Mouse (Mus musculus) stomach, embryonic 15.5 days (tissue): Measurements from ENCODE around the gene Ctbp2. TPM values are rescaled to one million over a fixed set of nuclear protein-coding genes. Genes with fewer than 3 reads are reported as not detected.

Experiments
- ATAC-seq: fragments of 200-750 bp; cut with Nextera tagmentation; 2 replicates; pipeline ENCODE4 v1.8.0; 2017; ENCODE audit warnings: low read depth, moderate number of reproducible peaks, moderate TSS enrichment; ENCODE audit not compliant: insufficient read depth, low FRiP score
- H3K27ac ChIP-seq: fragments of 300-500 bp; sonication (generic); 2 replicates; pipeline ENCODE4 v1.5.1; 2015; ENCODE audit warnings: mild to moderate bottlenecking, inconsistent platforms
- H3K27me3 ChIP-seq: fragments of 300-500 bp; sonication (generic); replicated peaks from 2 replicates; pipeline ENCODE4 v1.6.1; 2015; ENCODE audit warnings: inconsistent platforms
- H3K36me3 ChIP-seq: fragments of 300-500 bp; sonication (generic); 2 replicates; pipeline ENCODE4 v1.6.1; 2015; ENCODE audit warnings: inconsistent platforms
- H3K4me1 ChIP-seq: fragments of 300-500 bp; sonication (generic); 2 replicates; pipeline ENCODE4 v1.6.1; 2015; ENCODE audit warnings: inconsistent platforms
- H3K4me2 ChIP-seq: fragments of 300-500 bp; sonication (generic); 2 replicates; pipeline ENCODE4 v1.6.1; 2015; ENCODE audit warnings: mild to moderate bottlenecking, inconsistent platforms
- H3K4me3 ChIP-seq: fragments of 300-500 bp; sonication (generic); replicated peaks from 2 replicates; pipeline ENCODE4 v1.5.1; 2015; ENCODE audit warnings: inconsistent platforms
- H3K9ac ChIP-seq: fragments of 300-500 bp; sonication (generic); 2 replicates; pipeline ENCODE4 v1.6.1; 2015; ENCODE audit warnings: inconsistent platforms
- H3K9me3 ChIP-seq: fragments of 300-500 bp; sonication (generic); 2 replicates; pipeline ENCODE4 v1.6.1; 2016; ENCODE audit warnings: inconsistent platforms
- WGBS: fragments of 180-500 bp; shearing (Covaris S2); methylation state at CpG from one replicate; pipeline ENCODE4 v1.1.7; 2015; 5-methylcytosine and 5-hydroxymethylcytosine counted together
- polyA plus RNA-seq: library from polyadenylated mRNA; unstranded; fragments of >200 nt; fragmentation: Nextera tagmentation; extraction: Ambion mirVana; gene quantifications from 2 replicates; pipeline ENCODE4 v1.2.1, GENCODE M21; 2015

Gene Ctbp2
- polyA plus RNA-seq, 1 experiment from 2014 or later, result 87.8 TPM

DNA sequence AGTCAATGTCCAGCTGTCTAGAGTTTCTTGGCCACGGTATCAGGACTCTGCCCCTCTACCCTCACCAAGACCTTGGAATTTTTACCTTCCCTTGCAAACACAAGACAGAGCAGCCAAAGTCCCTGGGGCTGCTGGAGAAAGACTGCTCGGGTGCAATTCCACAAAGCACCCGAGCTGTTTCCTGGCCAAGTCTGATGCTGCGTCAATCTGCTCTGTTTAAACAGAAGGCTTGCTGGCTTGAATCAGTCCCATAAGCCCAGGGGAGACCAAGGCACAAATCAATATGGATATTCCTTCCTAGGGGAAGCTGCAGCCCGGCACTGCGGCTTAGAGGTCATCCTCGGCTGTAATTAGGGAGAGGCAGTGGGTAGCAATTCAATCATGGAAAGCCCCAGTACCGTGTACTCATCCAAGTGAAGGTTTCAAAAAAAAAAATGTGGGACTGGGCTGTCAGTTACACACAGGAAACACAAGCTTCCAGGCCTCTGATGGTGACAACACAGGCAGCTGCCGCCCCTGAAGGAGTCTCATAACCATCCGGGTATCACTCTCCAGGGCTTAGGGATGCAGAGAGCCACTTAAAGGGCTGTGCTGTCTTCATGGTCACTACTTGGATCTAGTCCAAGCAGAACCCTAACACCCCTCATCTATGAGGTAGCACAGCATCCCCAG, 49.6 kb downstream of the Ctbp2 start:
- Histone ChIP-seq H3K27me3 (no peaks in the 10 kb centered on the region), H3K36me3 (peaks cover 6% of the 10 kb centered on the region; the same call in 1 of the 2 replicates), H3K9me3 (no peaks in the 10 kb centered on the region), H3K4me1 (no peaks in the 10 kb centered on the region), H3K4me3 (no peak overlapping the region), H3K27ac (no peak overlapping the region), H3K9ac (no peak overlapping the region), H3K4me2 (no peak overlapping the region)
- ATAC-seq, result no peak
- WGBS, result 66% methylated on average over 10 of the region's 10 CpGs

DNA sequence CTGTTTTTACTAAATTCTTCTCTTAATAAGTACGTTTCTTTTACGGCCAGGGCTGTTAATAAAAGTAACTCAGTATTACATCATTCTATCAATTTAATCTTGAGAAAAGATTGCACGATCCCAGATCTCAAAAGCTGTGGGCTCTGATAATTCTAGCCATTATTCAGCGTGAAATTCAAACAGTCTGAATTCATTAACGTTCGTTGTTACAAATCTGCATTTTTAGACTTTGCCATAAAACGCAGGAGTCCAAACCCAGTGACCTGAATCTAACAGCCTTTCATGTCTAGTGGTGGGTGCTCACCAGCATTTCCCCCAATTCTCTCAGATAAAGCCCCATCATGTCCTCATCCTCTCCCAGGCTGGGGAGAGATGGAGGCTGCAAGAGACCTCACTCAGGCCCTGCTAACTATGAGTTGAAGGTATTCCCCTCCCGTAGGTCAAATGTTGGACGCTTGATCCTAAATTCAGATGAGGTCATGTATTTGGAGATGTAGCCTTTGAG, 51.0 kb downstream of the Ctbp2 start:
- Histone ChIP-seq H3K27ac (no peak overlapping the region), H3K4me3 (no peak overlapping the region), H3K4me2 (no peak overlapping the region), H3K36me3 (no peaks in the 10 kb centered on the region; the same call in 1 of the 2 replicates), H3K27me3 (no peaks in the 10 kb centered on the region), H3K9me3 (no peaks in the 10 kb centered on the region), H3K4me1 (no peaks in the 10 kb centered on the region), H3K9ac (no peak overlapping the region)
- WGBS, result 81% methylated on average over 9 of the region's 9 CpGs
- no peak for ATAC-seq

DNA sequence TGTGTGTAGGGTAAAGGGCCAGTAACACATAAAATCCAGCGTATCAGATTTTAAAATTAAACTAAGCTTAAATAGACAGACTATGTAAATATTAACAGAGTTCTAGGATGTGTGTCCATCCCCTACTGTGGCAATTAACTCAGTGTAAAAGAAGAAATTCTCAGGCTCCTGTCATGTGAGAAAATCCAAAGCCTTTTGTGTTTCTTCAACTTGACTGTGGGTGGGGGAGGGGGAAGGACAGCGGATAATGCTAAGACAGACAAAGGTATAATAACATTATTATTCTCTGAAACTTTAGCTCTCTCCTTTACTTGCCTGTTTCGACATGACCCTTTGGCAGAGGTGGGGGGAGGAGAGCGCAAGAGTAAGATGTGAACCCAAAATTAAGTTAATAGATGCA, 51.6 kb downstream of the Ctbp2 start:
- Histone ChIP-seq H3K4me1 (no peaks in the 10 kb centered on the region), H3K9me3 (no peaks in the 10 kb centered on the region), H3K4me2 (no peak overlapping the region), H3K36me3 (no peaks in the 10 kb centered on the region; the same call in 1 of the 2 replicates), H3K27ac (no peak overlapping the region), H3K4me3 (no peak overlapping the region), H3K9ac (no peak overlapping the region), H3K27me3 (no peaks in the 10 kb centered on the region)
- ATAC-seq, result no peak
- 80% methylated on average over 4 of the region's 4 CpGs for WGBS

DNA sequence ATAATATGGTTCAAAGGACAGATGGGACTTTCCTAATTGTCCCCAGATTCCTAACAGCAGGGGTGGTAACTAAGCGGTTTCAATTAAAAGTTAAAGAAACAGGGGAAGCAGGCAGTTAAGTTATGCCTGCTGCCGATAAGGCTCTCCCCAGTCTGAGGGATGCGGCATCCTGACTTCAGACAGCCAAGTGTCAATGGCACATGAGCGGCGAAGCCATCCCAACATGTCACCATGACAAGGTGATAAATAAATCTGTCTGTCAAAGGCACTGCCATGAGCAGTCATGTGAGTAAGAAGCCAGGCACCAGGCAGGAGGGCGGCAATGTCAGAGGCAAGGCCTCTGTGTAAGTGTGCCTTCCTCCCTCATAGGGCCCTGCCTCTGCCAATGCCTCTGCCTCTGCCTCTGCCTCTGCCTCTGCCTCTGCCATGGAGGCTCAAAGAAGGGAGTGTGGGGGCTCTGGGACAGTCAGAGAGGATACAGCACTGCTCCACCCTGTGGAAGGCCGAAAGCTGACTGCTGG, 56.8 kb downstream of the Ctbp2 start:
- H3K9me3 ChIP-seq, result no peaks in the 10 kb centered on the region
- H3K4me3 ChIP-seq, result no peak overlapping the region
- H3K4me2 ChIP-seq, result no peak overlapping the region
- no peaks in the 10 kb centered on the region; the same call in none of the 2 replicates for H3K36me3 ChIP-seq
- H3K4me1 ChIP-seq, result no peaks in the 10 kb centered on the region
- H3K9ac ChIP-seq, result no peak overlapping the region
- H3K27ac ChIP-seq, result no peak overlapping the region
- 84% methylated on average over 7 of the region's 7 CpGs for WGBS
- no peaks in the 10 kb centered on the region for H3K27me3 ChIP-seq
- ATAC-seq, result no peak

DNA sequence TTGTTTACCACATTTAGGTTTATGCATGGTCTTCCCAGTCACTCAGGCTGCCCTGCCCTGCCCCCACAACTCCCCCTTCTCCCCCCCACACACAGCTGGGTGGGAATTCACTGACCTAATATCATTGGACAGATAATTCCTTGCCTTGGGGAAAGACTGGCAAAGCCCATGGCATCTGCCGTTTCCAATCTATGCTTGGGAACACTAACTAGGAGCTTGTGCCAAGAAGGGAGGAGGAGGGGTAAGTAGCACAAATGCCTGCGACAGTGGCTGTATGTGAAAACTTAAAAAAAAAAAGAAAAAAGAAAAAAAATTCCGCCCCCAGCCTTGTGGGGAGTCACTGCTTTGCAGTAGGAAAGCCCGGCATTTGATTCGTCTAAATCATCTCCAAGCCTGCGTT, 57.4 kb downstream of the Ctbp2 start:
- no peak for ATAC-seq
- Histone ChIP-seq H3K27ac (no peak overlapping the region), H3K27me3 (no peaks in the 10 kb centered on the region), H3K9ac (no peak overlapping the region), H3K4me2 (no peak overlapping the region), H3K4me1 (no peaks in the 10 kb centered on the region), H3K9me3 (no peaks in the 10 kb centered on the region), H3K4me3 (no peak overlapping the region), H3K36me3 (no peaks in the 10 kb centered on the region; the same call in none of the 2 replicates)
- WGBS, result 65% methylated on average over 6 of the region's 6 CpGs

DNA sequence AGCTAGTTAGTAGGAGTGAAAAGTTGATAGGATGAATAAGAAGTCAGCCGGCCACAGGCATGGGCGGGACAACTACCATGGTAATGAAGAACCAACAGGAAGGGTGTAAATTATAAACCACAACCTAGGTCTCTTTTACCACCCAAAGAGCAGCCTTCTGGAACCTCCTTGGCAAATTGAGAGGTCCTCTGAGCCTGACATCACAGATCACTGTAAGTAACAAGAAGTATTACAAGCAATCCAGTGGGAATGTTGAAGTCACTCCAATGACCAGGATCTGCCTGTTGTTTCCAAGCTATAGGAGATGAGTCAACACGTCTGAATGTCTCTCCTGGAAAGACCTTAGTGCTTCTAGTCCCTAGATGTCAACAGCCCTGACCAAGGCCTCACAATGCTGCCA, 62.1 kb downstream of the Ctbp2 start:
- no peaks in the 10 kb centered on the region for H3K27me3 ChIP-seq
- 71% methylated on average over 3 of the region's 3 CpGs for WGBS
- H3K4me2 ChIP-seq, result no peak overlapping the region
- no peaks in the 10 kb centered on the region for H3K9me3 ChIP-seq
- H3K27ac ChIP-seq, result no peak overlapping the region
- ATAC-seq, result no peak
- H3K4me1 ChIP-seq, result peaks cover 20% of the 10 kb centered on the region; the same call in 1 of the 2 replicates
- H3K36me3 ChIP-seq, result peaks cover 1% of the 10 kb centered on the region; the same call in 1 of the 2 replicates
- H3K9ac ChIP-seq, result no peak overlapping the region
- no peak overlapping the region for H3K4me3 ChIP-seq

DNA sequence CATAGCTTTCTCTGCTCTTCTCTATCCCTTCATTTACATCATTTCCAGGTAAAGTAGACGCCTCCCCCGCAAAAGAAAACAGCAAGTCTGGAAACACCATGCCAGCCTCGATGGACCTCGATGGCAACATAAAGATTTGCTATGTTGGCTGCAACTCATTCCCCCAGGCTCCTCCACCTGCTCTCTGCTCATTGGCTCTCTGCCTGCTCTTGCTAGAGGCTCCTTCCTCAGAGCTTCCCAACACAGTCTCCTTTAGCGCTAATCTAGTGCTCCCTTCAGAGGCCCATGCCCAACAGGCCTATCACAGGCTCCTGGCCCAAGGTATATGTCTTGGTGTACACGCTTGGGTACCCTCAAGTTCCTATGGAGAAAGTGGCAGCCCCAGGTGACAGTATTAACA, 64.0 kb downstream of the Ctbp2 start:
- Histone ChIP-seq H3K4me2 (no peak overlapping the region), H3K36me3 (peaks cover 4% of the 10 kb centered on the region; the same call in 1 of the 2 replicates), H3K4me3 (no peak overlapping the region), H3K4me1 (peaks cover 20% of the 10 kb centered on the region; the same call in 1 of the 2 replicates), H3K27ac (no peak overlapping the region), H3K9me3 (no peaks in the 10 kb centered on the region), H3K27me3 (no peaks in the 10 kb centered on the region), H3K9ac (no peak overlapping the region)
- no peak for ATAC-seq
- WGBS, result 86% methylated on average over 6 of the region's 6 CpGs

DNA sequence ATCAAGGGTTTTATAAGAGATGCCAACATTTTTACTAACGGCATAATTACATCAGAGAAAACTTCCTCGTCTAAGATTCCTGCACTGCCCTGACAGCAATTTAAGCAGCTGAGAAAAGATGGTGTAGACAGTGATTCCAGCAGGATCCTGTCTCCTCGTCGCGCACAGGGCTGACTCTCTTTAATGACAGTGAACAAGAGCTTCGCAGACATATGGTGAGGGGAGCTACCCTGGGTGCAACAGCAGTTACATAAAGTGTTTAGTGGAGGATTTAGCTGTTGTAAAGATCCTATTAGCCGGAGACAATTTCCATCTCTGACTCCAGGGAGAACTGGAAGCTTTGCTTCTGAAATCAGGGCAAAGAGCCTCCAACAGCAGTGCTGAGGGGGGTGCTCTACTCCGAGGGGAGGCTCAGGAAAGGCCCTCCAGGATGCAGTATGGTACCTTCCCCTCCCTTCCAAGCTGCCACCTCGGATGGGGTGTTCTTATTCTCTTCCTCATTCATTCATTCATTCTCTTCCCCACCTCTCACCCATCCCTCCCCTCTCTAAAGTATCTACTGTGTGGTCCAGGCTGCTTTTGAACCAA, 64.5 kb downstream of the Ctbp2 start:
- Histone ChIP-seq H3K4me3 (no peak overlapping the region), H3K36me3 (peaks cover 6% of the 10 kb centered on the region; the same call in 1 of the 2 replicates), H3K27me3 (no peaks in the 10 kb centered on the region), H3K9me3 (no peaks in the 10 kb centered on the region), H3K4me2 (no peak overlapping the region), H3K27ac (no peak overlapping the region), H3K4me1 (peaks cover 20% of the 10 kb centered on the region; the same call in 1 of the 2 replicates), H3K9ac (no peak overlapping the region)
- 50% methylated on average over 9 of the region's 9 CpGs for WGBS
- no peak for ATAC-seq

DNA sequence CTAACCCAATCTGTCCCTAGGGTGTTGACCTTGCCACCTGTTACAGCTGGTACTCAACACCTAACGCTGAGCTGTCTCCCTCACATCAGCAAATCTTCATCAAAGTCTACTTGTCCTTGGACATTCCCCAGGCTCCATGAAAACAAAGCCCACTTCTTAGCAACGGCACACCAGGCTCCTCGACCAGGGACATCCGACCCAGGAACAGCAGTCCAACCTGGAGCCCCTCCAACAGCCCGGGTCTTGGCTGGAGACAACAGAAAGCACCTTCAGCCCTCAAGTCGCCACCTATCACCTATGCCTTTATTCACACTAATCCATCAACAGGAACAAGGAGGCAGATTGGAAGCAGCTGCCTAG, 65.0 kb downstream of the Ctbp2 start:
- WGBS, result 54% methylated on average over 6 of the region's 6 CpGs
- H3K4me2 ChIP-seq, result no peak overlapping the region
- H3K36me3 ChIP-seq, result peaks cover 8% of the 10 kb centered on the region; the same call in 1 of the 2 replicates
- H3K27me3 ChIP-seq, result no peaks in the 10 kb centered on the region
- H3K27ac ChIP-seq, result no peak overlapping the region
- H3K4me1 ChIP-seq, result peaks cover 20% of the 10 kb centered on the region; the same call in 1 of the 2 replicates
- H3K9me3 ChIP-seq, result no peaks in the 10 kb centered on the region
- ATAC-seq, result no peak
- H3K9ac ChIP-seq, result no peak overlapping the region
- no peak overlapping the region for H3K4me3 ChIP-seq

DNA sequence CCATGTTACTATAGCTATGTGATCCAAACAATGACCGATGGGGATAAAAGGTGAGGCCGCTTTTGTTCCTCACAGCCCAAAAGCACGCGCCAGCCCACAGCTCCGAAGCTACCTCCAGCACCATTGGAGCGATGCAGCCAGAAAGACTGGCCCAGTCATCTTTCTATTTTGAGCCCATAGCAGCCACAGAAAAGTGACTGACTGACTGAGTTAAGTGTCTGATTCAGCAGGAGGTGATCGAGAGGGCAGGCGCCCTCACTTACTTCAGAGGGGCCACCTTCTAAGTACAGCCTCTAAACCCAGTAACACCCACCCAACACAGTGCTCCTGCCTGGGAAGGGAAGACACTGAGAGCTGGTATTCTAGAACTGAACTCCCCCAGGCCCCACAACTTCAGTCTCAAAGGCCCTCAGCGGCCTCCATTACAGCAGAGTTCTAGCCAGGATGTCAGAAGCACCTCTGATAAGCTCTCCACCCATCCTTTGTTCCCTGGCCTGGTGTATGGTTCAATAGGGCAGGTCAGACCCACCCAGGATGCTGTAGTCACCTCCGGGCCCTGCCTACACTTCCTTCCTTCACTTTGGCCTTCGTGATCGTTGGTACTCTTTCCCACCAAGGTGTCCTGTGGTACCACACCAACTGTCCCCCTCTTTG, 65.5 kb downstream of the Ctbp2 start:
- no peak overlapping the region for H3K4me3 ChIP-seq
- ATAC-seq, result no peak
- no peak overlapping the region for H3K9ac ChIP-seq
- H3K27me3 ChIP-seq, result no peaks in the 10 kb centered on the region
- WGBS, result 83% methylated on average over 12 of the region's 12 CpGs
- H3K4me2 ChIP-seq, result no peak overlapping the region
- 0 out of 2 replicates have a peak, but pooled peaks cover 8% of the 10 kb centered on the region for H3K36me3 ChIP-seq
- H3K9me3 ChIP-seq, result no peaks in the 10 kb centered on the region
- H3K4me1 ChIP-seq, result peaks cover 20% of the 10 kb centered on the region; the same call in 1 of the 2 replicates
- no peak overlapping the region for H3K27ac ChIP-seq

DNA sequence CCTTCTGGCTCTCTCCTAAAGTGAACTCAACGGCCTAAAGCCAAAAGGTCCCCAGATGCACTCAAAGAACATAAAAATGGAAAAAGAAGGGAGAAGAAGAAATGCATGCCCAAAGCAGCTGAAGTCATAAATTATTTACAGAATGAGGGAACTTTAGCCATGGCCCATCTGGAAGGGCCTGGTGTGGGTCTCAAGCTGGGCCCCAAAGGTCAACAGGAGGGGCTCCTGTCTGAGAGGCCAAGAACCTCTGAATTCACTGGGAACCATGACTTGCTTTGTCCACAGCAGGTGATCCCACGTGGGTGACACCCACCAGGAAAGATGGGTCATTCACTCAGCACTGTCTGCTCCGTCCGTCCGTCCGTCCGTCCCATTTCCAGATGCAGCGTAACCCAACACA, 67.2 kb downstream of the Ctbp2 start:
- Histone ChIP-seq H3K9me3 (no peaks in the 10 kb centered on the region), H3K9ac (no peak overlapping the region), H3K27me3 (no peaks in the 10 kb centered on the region), H3K4me2 (no peak overlapping the region), H3K4me3 (no peak overlapping the region), H3K4me1 (peaks cover 28% of the 10 kb centered on the region), H3K36me3 (0 out of 2 replicates have a peak, but pooled peaks cover 13% of the 10 kb centered on the region), H3K27ac (no peak overlapping the region)
- ATAC-seq, result no peak
- WGBS, result 91% methylated on average over 8 of the region's 8 CpGs

DNA sequence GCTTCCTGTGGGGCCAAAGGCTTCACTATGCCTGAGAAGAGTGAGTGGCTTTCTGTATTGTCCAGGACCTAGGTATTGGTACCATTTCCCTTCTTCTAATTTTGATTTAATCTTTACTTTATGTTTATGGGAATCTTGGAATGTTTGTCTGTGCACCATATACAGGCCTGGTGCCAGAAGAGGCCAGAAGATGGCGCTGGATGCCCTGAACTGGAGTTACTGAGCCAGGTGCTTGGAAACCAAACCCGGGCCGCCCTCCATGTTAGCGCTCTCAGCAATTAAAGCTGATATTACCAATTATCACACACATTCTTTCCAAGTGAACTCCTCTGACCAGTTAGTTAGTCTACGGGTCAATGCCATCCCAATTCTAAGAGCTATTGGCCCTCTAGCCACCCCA, 69.7 kb downstream of the Ctbp2 start:
- 0 out of 2 replicates have a peak, but pooled peaks cover 13% of the 10 kb centered on the region for H3K36me3 ChIP-seq
- peaks cover 29% of the 10 kb centered on the region for H3K4me1 ChIP-seq
- no peak overlapping the region for H3K9ac ChIP-seq
- H3K4me3 ChIP-seq, result no peak overlapping the region
- H3K27ac ChIP-seq, result no peak overlapping the region
- H3K27me3 ChIP-seq, result no peaks in the 10 kb centered on the region
- no peak for ATAC-seq
- no peak overlapping the region for H3K4me2 ChIP-seq
- 96% methylated on average over 5 of the region's 5 CpGs for WGBS
- H3K9me3 ChIP-seq, result no peaks in the 10 kb centered on the region
